ENCODE assay signal across 18 mouse cellular contexts in genomic region chr6:116412546-116413325, GRCm38 (mm10). TPM values are rescaled to one million over a fixed set of nuclear protein-coding genes. Genes with fewer than 3 reads are reported as not detected.
DNase-seq lines count a peak whose midpoint lies in the region; ATAC-seq and TF ChIP-seq lines count a peak whose summit lies in the region.
"Had no signal": no experiment of that assay in that cellular context is flagged by ENCODE, and none has a peak within 500 bp of the region (broad histone marks: within the 10 kb centered on the region; RNA-seq: fewer than 3 reads in every experiment).

No protein-coding gene starts in this region.

- peak; percentile 43; the same call in 1 of the 2 replicates for ATAC-seq in hindbrain, embryonic 15.5 days (ENCODE audit: low FRiP score, low read depth)
- ATAC-seq in hindbrain, postnatal 0 days = no peak
- peak; percentile 10; the same call in 1 of the 2 replicates for ATAC-seq in midbrain, embryonic 13.5 days
- ATAC-seq: forebrain, embryonic 13.5 days; forebrain, postnatal 0 days had no signal

- H3K4me2 ChIP-seq in hindbrain, embryonic 15.5 days = no peak overlapping the region
- H3K4me2 ChIP-seq in hindbrain, postnatal 0 days (ENCODE audit: low read depth, low read length) = no peak overlapping the region
- H3K4me2 ChIP-seq in midbrain, embryonic 13.5 days (replicated peaks) = no peak overlapping the region
- H3K4me2 ChIP-seq: embryonic facial prominence, embryonic 13.5 days; forebrain, embryonic 13.5 days had no signal

- peaks cover 12% of the 10 kb centered on the region for H3K36me3 ChIP-seq in hindbrain, embryonic 15.5 days
- 0 out of 2 replicates have a peak, but pooled peaks cover 9% of the 10 kb centered on the region for H3K36me3 ChIP-seq in hindbrain, postnatal 0 days (ENCODE audit: insufficient read depth, low read length)
- peaks cover 32% of the 10 kb centered on the region for H3K36me3 ChIP-seq in midbrain, embryonic 13.5 days
- peaks cover 24% of the 10 kb centered on the region for H3K36me3 ChIP-seq in midbrain, embryonic 10.5 days
- H3K36me3 ChIP-seq in limb, embryonic 10.5 days = peaks cover 17% of the 10 kb centered on the region

- no peak overlapping the region for H3K27ac ChIP-seq in hindbrain, embryonic 15.5 days (replicated peaks)
- no peak overlapping the region for H3K27ac ChIP-seq in hindbrain, postnatal 0 days
- H3K27ac ChIP-seq in midbrain, embryonic 13.5 days = no peak overlapping the region
- H3K27ac ChIP-seq in midbrain, embryonic 10.5 days (replicated peaks) = no peak overlapping the region
- no peak overlapping the region for H3K27ac ChIP-seq in limb, embryonic 10.5 days
- H3K27ac ChIP-seq: embryonic facial prominence, embryonic 13.5 days; forebrain, embryonic 13.5 days had no signal

- DNase-seq in heart, adult 11 months = peak; percentile 83
- no peak for DNase-seq in heart, postnatal 10 days
- DNase-seq in hindbrain, postnatal 0 days (ENCODE audit: low spot score) = no peak
- no peak for DNase-seq in midbrain, embryonic 10.5 days (ENCODE audit: low spot score)
- DNase-seq in limb, embryonic 10.5 days (ENCODE audit: low spot score) = peak; percentile 20
- DNase-seq in left cerebral cortex, postnatal 25 days (ENCODE audit: low spot score in 2 of 2) = no peak
- DNase-seq: adrenal gland, postnatal 10 days; cerebellum, adult 11 months; cerebellum, adult 8-10 months; cerebellum, postnatal 14 days; embryo, embryonic 11 days; forebrain, postnatal 0 days; gastrocnemius, postnatal 14 days; heart, postnatal 14 days had no signal

- H3K4me1 ChIP-seq in hindbrain, embryonic 15.5 days (replicated peaks) = no peaks in the 10 kb centered on the region
- no peaks in the 10 kb centered on the region for H3K4me1 ChIP-seq in hindbrain, postnatal 0 days (ENCODE audit: insufficient read depth, low read length)
- no peaks in the 10 kb centered on the region for H3K4me1 ChIP-seq in midbrain, embryonic 13.5 days (replicated peaks)
- no peaks in the 10 kb centered on the region; the same call in 1 of the 2 replicates for H3K4me1 ChIP-seq in midbrain, embryonic 10.5 days
- H3K4me1 ChIP-seq in limb, embryonic 10.5 days = no peaks in the 10 kb centered on the region
- H3K4me1 ChIP-seq: embryonic facial prominence, embryonic 13.5 days; forebrain, embryonic 13.5 days had no signal

- no peak overlapping the region for H3K9ac ChIP-seq in hindbrain, embryonic 15.5 days
- H3K9ac ChIP-seq in hindbrain, postnatal 0 days (replicated peaks; ENCODE audit: low read length) = no peak overlapping the region
- no peak overlapping the region for H3K9ac ChIP-seq in midbrain, embryonic 13.5 days (replicated peaks)
- H3K9ac ChIP-seq: embryonic facial prominence, embryonic 13.5 days; forebrain, embryonic 13.5 days; forebrain, postnatal 0 days had no signal

- no peaks in the 10 kb centered on the region for H3K9me3 ChIP-seq in hindbrain, embryonic 15.5 days
- no peaks in the 10 kb centered on the region for H3K9me3 ChIP-seq in hindbrain, postnatal 0 days (ENCODE audit: low read length)
- H3K9me3 ChIP-seq in midbrain, embryonic 13.5 days = no peaks in the 10 kb centered on the region
- H3K9me3 ChIP-seq in midbrain, embryonic 10.5 days (replicated peaks) = no peaks in the 10 kb centered on the region
- no peaks in the 10 kb centered on the region for H3K9me3 ChIP-seq in limb, embryonic 10.5 days (replicated peaks)
- H3K9me3 ChIP-seq: embryonic facial prominence, embryonic 13.5 days; forebrain, embryonic 13.5 days had no signal

- H3K4me3 ChIP-seq in hindbrain, embryonic 15.5 days = no peak overlapping the region
- no peak overlapping the region for H3K4me3 ChIP-seq in hindbrain, postnatal 0 days (ENCODE audit: low read length)
- H3K4me3 ChIP-seq in midbrain, embryonic 13.5 days (replicated peaks) = no peak overlapping the region
- H3K4me3 ChIP-seq in midbrain, embryonic 10.5 days = no peak overlapping the region
- no peak overlapping the region for H3K4me3 ChIP-seq in limb, embryonic 10.5 days
- H3K4me3 ChIP-seq: embryonic facial prominence, embryonic 13.5 days; forebrain, embryonic 13.5 days had no signal

- TF ChIP-seq CTCF in hindbrain, postnatal 0 days (IDR thresholded peaks at IDR 0.05; ENCODE audit: low read depth) = no peak

- intact Hi-C loops in heart, postnatal 10 days (cut with DNase I) = no loop called here
- intact Hi-C loops in left cerebral cortex, postnatal 25 days (cut with DNase I) = no loop called here

- H3K27me3 ChIP-seq in hindbrain, embryonic 15.5 days = no peaks in the 10 kb centered on the region
- no peaks in the 10 kb centered on the region for H3K27me3 ChIP-seq in hindbrain, postnatal 0 days (ENCODE audit: insufficient read depth, low read length)
- H3K27me3 ChIP-seq in midbrain, embryonic 13.5 days = no peaks in the 10 kb centered on the region
- H3K27me3 ChIP-seq in midbrain, embryonic 10.5 days (ENCODE audit: low read depth, poor library complexity, severe bottlenecking) = no peaks in the 10 kb centered on the region
- H3K27me3 ChIP-seq in limb, embryonic 10.5 days (ENCODE audit: low read depth, poor library complexity, severe bottlenecking) = no peaks in the 10 kb centered on the region
- H3K27me3 ChIP-seq: embryonic facial prominence, embryonic 13.5 days; forebrain, embryonic 13.5 days had no signal

- 95% methylated on average over 14 of the region's 14 CpGs for WGBS in hindbrain, embryonic 15.5 days
- WGBS in hindbrain, postnatal 0 days = 96% methylated on average over 14 of the region's 14 CpGs
- WGBS in midbrain, embryonic 13.5 days = 94% methylated on average over 14 of the region's 14 CpGs
- WGBS in midbrain, embryonic 10.5 days = 93% methylated on average over 14 of the region's 14 CpGs
- WGBS in limb, embryonic 10.5 days = 96% methylated on average over 14 of the region's 14 CpGs

RNA-seq across cellular contexts. Expression of gene Alox5, which starts 48.2 kb away (rescaled TPM):
- 1 to 10 TPM; 4.3 to 4.6 TPM for total RNA-seq in heart, postnatal 10 days (2021)
- polyA plus RNA-seq in hindbrain, embryonic 15.5 days (2015; fragmentation: Nextera tagmentation; extraction: Ambion mirVana) = 0.56 and 0.75 TPM in 2 replicates
- 1.7 and 8.1 TPM in 2 replicates for total RNA-seq in hindbrain, postnatal 0 days (2014; rRNA removed)
- polyA plus RNA-seq in hindbrain, postnatal 0 days (2015; fragmentation: Nextera tagmentation; extraction: Ambion mirVana) = 0.73 and 0.75 TPM in 2 replicates
- 0.58 and 0.59 TPM in 2 replicates for polyA plus RNA-seq in midbrain, embryonic 13.5 days (2015; fragmentation: Nextera tagmentation; extraction: Ambion mirVana)
- polyA plus RNA-seq in midbrain, embryonic 10.5 days (2016; fragmentation: Nextera tagmentation; extraction: Ambion mirVana) = 0.77 and 1.1 TPM in 2 replicates
- 0.84 and 0.86 TPM in 2 replicates for polyA plus RNA-seq in limb, embryonic 10.5 days (2016; fragmentation: Nextera tagmentation; extraction: Ambion mirVana)
- total RNA-seq in left cerebral cortex, postnatal 25 days (2021) = 1 to 10 TPM; 1.1 to 3.1 TPM

Comparison
In these comparisons a context has a peak if more than half of its experiments do, and no peak if none do; other contexts are left out.
1. DNase-seq: peak in heart, adult 11 months (single experiment) and limb, embryonic 10.5 days (single experiment); none in heart, postnatal 10 days (0 of 2), hindbrain, postnatal 0 days (single experiment), midbrain, embryonic 10.5 days (single experiment) and left cerebral cortex, postnatal 25 days (0 of 2).